Mouse (Mus musculus) gastrocnemius, postnatal 10 days (tissue): Measurements from ENCODE around the gene Catsperd. TPM values are rescaled to one million over a fixed set of nuclear protein-coding genes. Genes with fewer than 3 reads are reported as not detected.

ENCODE experiments used
- DNase-seq: peaks from one replicate; pipeline ENCODE4 v3.0.0; 2021; ENCODE audit warnings: mixed read lengths
- long read RNA-seq, 2 experiments: library from polyadenylated mRNA; stranded (forward); transcript quantifications; one replicate each; pipeline ENCODE4 v2.0.0; 2021
- total RNA-seq, 2 experiments: library from RNA; stranded (reverse); gene quantifications; 2 replicates each; pipeline ENCODE4 v1.2.3; 2021

The Catsperd gene
- under 1 TPM in 1 of 2 experiments, not detected in 1; 0.09 TPM for total RNA-seq
- long read RNA-seq, experiment 1, result 0 reads
- long read RNA-seq, experiment 2, result 0 reads

GRCm38 (mm10) chr17:56627530-56628277 lies at the start of gene Catsperd:
Gene Catsperd, plus strand, starts transcription at chr17:56628143.
- no peak for DNase-seq

GRCm38 (mm10) chr17:56583071-56583470 lies 44.9 kb upstream of the Catsperd start:
- DNase-seq, result no peak

GRCm38 (mm10) chr17:56583611-56584256 lies 44.2 kb upstream of the Catsperd start:
- peak; percentile 56 for DNase-seq

- peak; percentile 100 for DNase-seq
Observed at GRCm38 (mm10) chr17:56584257-56585130, 43.4 kb upstream of the Catsperd start, which contains the start of the genes Safb2 and Safb. Gene Safb2, minus strand, starts transcription at chr17:56584585. Gene Safb, plus strand, starts transcription at chr17:56584825.

- DNase-seq, result peak; percentile 58
Observed at GRCm38 (mm10) chr17:56585171-56585821, 42.6 kb upstream of the Catsperd start.

- no peak for DNase-seq
Observed at GRCm38 (mm10) chr17:56587773-56588172, 40.2 kb upstream of the Catsperd start.

- DNase-seq, result no peak
Observed at GRCm38 (mm10) chr17:56588921-56589320, 39.0 kb upstream of the Catsperd start.

- DNase-seq, result no peak
Observed at GRCm38 (mm10) chr17:56592553-56592952, 35.4 kb upstream of the Catsperd start.

GRCm38 (mm10) chr17:56593527-56594271 lies 34.2 kb upstream of the Catsperd start:
- DNase-seq, result peak; percentile 50

- no peak for DNase-seq
Observed at GRCm38 (mm10) chr17:56603186-56604069, 24.5 kb upstream of the Catsperd start.

GRCm38 (mm10) chr17:56604070-56604380 lies 23.9 kb upstream of the Catsperd start:
- no peak for DNase-seq

GRCm38 (mm10) chr17:56604422-56604821 lies 23.5 kb upstream of the Catsperd start:
- no peak for DNase-seq

- DNase-seq, result no peak
Observed at GRCm38 (mm10) chr17:56605431-56605830, 22.5 kb upstream of the Catsperd start.

GRCm38 (mm10) chr17:56607521-56608062 lies 20.4 kb upstream of the Catsperd start:
- no peak for DNase-seq

GRCm38 (mm10) chr17:56608699-56609098 lies 19.2 kb upstream of the Catsperd start:
- no peak for DNase-seq

GRCm38 (mm10) chr17:56609452-56610171 lies 18.3 kb upstream of the Catsperd start, which contains the start of gene 2410015M20Rik:
Gene 2410015M20Rik, minus strand, starts transcription at chr17:56609771.
- DNase-seq, result peak; percentile 86

- no peak for DNase-seq
Observed at GRCm38 (mm10) chr17:56611323-56611722, 16.6 kb upstream of the Catsperd start.

GRCm38 (mm10) chr17:56611861-56612564 lies 15.9 kb upstream of the Catsperd start:
- no peak for DNase-seq
